Mouse (Mus musculus) stomach, postnatal 0 days (tissue): ENCODE data around the gene Hmox2.

Experiments
- CTCF ChIP-seq: IDR thresholded peaks from 2 replicates; pipeline ENCODE4 v1.5.1; 2016; ENCODE audit warnings: antibody characterized with exemption, low read depth, mild to moderate bottlenecking, moderate library complexity
- EP300 ChIP-seq: optimal IDR thresholded peaks from 2 replicates; pipeline ENCODE3; 2016; ENCODE audit warnings: antibody characterized with exemption

DNA sequence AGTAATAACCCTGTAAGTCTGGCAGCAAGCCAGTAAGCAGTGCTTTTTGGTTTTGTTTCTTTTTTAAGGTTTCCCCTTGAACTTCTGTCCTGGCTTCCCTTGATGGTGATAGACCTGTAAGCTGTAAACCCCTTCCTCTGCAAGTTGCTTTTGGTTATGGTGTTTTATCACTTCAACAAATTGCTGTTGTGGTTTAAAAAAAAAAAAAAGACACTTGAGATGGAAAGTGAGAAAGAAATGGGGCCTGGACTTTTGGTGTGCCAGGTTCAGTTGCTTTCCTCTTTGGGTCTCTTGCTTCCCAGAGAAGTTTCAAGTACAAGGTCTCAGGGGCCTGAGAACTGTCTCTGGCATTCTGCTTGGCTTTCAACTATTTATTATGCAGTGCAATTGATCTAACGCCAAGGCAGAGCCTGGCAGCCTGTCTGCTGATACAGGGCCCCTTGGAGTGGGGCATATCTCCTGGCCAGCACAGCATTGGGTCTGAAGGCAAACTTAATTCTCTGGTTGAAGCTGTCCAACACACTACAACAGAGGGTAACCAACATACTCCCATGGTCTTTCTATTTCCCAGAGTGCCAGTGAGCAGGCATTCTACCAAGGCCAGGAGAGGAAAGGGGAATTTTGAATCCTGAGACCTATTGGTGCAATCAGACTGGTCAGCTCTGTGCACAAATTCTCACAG, 47.3 kb downstream of the Hmox2 start:
- TF ChIP-seq CTCF, result no peak
- no peak for TF ChIP-seq EP300
